Mouse (Mus musculus): ENCODE results near the gene Rogdi. TPM values are rescaled to one million over a fixed set of nuclear protein-coding genes. Genes with fewer than 3 reads are reported as not detected.

Rogdi gene
- polyA plus RNA-seq, 1 experiment from 2014 or later: 114 TPM

DNA sequence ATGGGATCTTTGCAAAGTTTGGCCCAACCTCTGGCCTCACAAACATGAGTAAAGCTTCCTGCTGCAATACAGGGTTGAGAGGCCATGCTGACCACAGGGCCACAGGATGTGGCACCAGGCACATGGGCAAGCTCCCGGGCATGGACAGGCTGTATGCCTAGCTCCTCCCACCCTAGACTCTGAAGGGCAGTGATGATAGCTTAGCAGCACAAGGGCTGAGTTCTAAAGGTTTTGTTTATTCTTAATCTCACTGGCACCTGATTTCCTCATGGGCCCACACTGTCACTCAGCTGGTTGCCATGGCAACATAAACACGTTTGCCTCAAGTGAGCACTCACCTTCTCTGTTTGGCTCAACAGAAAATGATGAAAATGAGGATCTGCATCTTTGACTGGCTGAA, 16.5 kb upstream of the Rogdi start:
- H3K4me2 ChIP-seq (ENCODE audit: low read length): no peak overlapping the region
- H3K4me1 ChIP-seq (replicated peaks; ENCODE audit: control insufficient read depth, insufficient read depth, low read length): no peaks in the 10 kb centered on the region
- no peak overlapping the region for H3K9ac ChIP-seq (replicated peaks; ENCODE audit: low read depth, low read length)
- no peak overlapping the region for H3K27ac ChIP-seq (ENCODE audit: low read length)
- no peaks in the 10 kb centered on the region for H3K9me3 ChIP-seq (ENCODE audit: control insufficient read depth, low read length)
- H3K36me3 ChIP-seq (ENCODE audit: control insufficient read depth, insufficient read depth): peaks cover 59% of the 10 kb centered on the region
- no peak overlapping the region for H3K4me3 ChIP-seq (replicated peaks; ENCODE audit: low read length)
- H3K27me3 ChIP-seq (replicated peaks; ENCODE audit: control insufficient read depth, insufficient read depth, low read length): no peaks in the 10 kb centered on the region
- ATAC-seq: no peak
- 62% methylated on average over 2 of the region's 2 CpGs for WGBS

GRCm38 (mm10) chr16:5024021-5024420, 10.7 kb upstream of the Rogdi start:
- H3K9me3 ChIP-seq (ENCODE audit: control insufficient read depth, low read length): no peaks in the 10 kb centered on the region
- H3K4me2 ChIP-seq (ENCODE audit: low read length): no peak overlapping the region
- no peak for ATAC-seq
- peaks cover 63% of the 10 kb centered on the region for H3K36me3 ChIP-seq (ENCODE audit: control insufficient read depth, insufficient read depth)
- H3K9ac ChIP-seq (replicated peaks; ENCODE audit: low read depth, low read length): no peak overlapping the region
- no peaks in the 10 kb centered on the region for H3K4me1 ChIP-seq (replicated peaks; ENCODE audit: control insufficient read depth, insufficient read depth, low read length)
- no peak overlapping the region for H3K4me3 ChIP-seq (replicated peaks; ENCODE audit: low read length)
- no peak overlapping the region for H3K27ac ChIP-seq (ENCODE audit: low read length)
- WGBS: 91% methylated on average over 3 of the region's 3 CpGs
- no peaks in the 10 kb centered on the region for H3K27me3 ChIP-seq (replicated peaks; ENCODE audit: control insufficient read depth, insufficient read depth, low read length)

GRCm38 (mm10) chr16:5014578-5014977, 1.2 kb upstream of the Rogdi start:
- Histone ChIP-seq H3K36me3 (ENCODE audit: control insufficient read depth, insufficient read depth) (peaks cover 41% of the 10 kb centered on the region), H3K4me3 (replicated peaks; ENCODE audit: low read length) (no peak overlapping the region), H3K9me3 (ENCODE audit: control insufficient read depth, low read length) (no peaks in the 10 kb centered on the region), H3K27ac (ENCODE audit: low read length) (peak overlapping the region; percentile 2; the same call in 1 of the 2 replicates), H3K4me1 (replicated peaks; ENCODE audit: control insufficient read depth, insufficient read depth, low read length) (peaks cover 8% of the 10 kb centered on the region), H3K4me2 (ENCODE audit: low read length) (no peak overlapping the region), H3K9ac (replicated peaks; ENCODE audit: low read depth, low read length) (no peak overlapping the region), H3K27me3 (replicated peaks; ENCODE audit: control insufficient read depth, insufficient read depth, low read length) (no peaks in the 10 kb centered on the region)
- ATAC-seq: no peak
- WGBS: 89% methylated on average over 4 of the region's 4 CpGs

GRCm38 (mm10) chr16:5012036-5013005, 1.0 kb downstream of the Rogdi start:
- WGBS: 46% methylated on average over 13 of the region's 13 CpGs
- Histone ChIP-seq H3K27ac (ENCODE audit: low read length) (no peak overlapping the region), H3K9me3 (ENCODE audit: control insufficient read depth, low read length) (no peaks in the 10 kb centered on the region), H3K27me3 (replicated peaks; ENCODE audit: control insufficient read depth, insufficient read depth, low read length) (no peaks in the 10 kb centered on the region), H3K4me2 (ENCODE audit: low read length) (peak overlapping the region; percentile 80), H3K36me3 (ENCODE audit: control insufficient read depth, insufficient read depth) (peaks cover 21% of the 10 kb centered on the region), H3K4me1 (replicated peaks; ENCODE audit: control insufficient read depth, insufficient read depth, low read length) (peaks cover 8% of the 10 kb centered on the region), H3K9ac (replicated peaks; ENCODE audit: low read depth, low read length) (peak overlapping the region; percentile 77), H3K4me3 (replicated peaks; ENCODE audit: low read length) (peak overlapping the region; percentile 70)
- no peak for ATAC-seq

DNA sequence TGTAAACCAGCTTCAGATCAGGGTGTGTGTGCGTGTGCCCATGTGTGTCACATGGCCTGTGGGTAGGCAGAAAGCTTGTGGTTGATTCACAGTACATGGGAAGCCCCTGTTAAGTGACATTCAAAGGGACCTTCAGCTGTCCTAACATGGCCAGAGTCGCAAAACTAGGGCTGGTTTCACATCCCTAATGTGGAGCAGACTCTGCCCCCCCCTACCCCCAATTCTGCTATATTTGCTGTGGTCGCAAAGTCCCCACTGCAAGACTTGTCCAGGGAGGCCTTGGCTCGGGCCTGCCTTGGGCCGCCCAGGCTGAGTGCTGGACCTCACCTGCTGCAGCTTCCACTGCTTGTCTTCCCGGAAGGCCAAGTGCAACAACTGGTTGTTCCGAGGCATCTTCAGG, 2.1 kb downstream of the Rogdi start:
- Histone ChIP-seq H3K36me3 (ENCODE audit: control insufficient read depth, insufficient read depth) (peaks cover 15% of the 10 kb centered on the region), H3K4me1 (replicated peaks; ENCODE audit: control insufficient read depth, insufficient read depth, low read length) (peaks cover 8% of the 10 kb centered on the region), H3K9ac (replicated peaks; ENCODE audit: low read depth, low read length) (no peak overlapping the region), H3K9me3 (ENCODE audit: control insufficient read depth, low read length) (no peaks in the 10 kb centered on the region), H3K27ac (ENCODE audit: low read length) (no peak overlapping the region), H3K4me3 (replicated peaks; ENCODE audit: low read length) (no peak overlapping the region), H3K27me3 (replicated peaks; ENCODE audit: control insufficient read depth, insufficient read depth, low read length) (no peaks in the 10 kb centered on the region), H3K4me2 (ENCODE audit: low read length) (no peak overlapping the region)
- 90% methylated on average over 7 of the region's 7 CpGs for WGBS
- ATAC-seq: no peak

DNA sequence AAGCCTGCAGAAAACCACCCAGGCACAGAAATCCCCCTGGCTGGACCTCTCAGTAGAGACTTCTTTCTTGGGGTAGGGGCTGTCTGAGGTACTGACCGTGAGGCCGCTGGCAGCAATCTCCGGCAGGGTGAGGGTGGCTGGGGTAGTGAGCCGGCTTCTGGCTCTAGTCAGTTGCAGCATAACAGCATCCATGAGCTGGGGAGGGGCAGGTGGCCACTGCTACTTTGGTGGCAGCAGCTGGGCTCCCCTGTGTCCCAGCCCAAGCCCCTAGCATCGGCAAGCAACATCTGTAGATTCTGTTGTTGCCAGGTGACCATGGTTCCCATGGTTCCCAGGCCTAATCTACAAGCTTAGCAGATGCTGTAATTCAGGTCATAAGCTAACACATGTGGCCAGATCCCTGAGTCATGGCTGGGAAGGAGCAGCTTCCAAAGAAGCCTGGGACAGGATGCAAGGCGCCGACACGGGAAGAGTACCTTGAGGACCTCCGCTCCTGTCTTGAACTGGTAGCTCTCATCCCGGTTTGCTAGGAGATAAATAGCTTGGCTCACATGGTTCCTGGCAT, 2.9 kb downstream of the Rogdi start:
- H3K36me3 ChIP-seq (ENCODE audit: control insufficient read depth, insufficient read depth): peaks cover 9% of the 10 kb centered on the region
- H3K4me2 ChIP-seq (ENCODE audit: low read length): no peak overlapping the region
- no peaks in the 10 kb centered on the region for H3K27me3 ChIP-seq (replicated peaks; ENCODE audit: control insufficient read depth, insufficient read depth, low read length)
- H3K9me3 ChIP-seq (ENCODE audit: control insufficient read depth, low read length): no peaks in the 10 kb centered on the region
- H3K4me3 ChIP-seq (replicated peaks; ENCODE audit: low read length): no peak overlapping the region
- peaks cover 8% of the 10 kb centered on the region for H3K4me1 ChIP-seq (replicated peaks; ENCODE audit: control insufficient read depth, insufficient read depth, low read length)
- ATAC-seq: no peak
- H3K9ac ChIP-seq (replicated peaks; ENCODE audit: low read depth, low read length): no peak overlapping the region
- no peak overlapping the region for H3K27ac ChIP-seq (ENCODE audit: low read length)
- WGBS: 87% methylated on average over 10 of the region's 10 CpGs

GRCm38 (mm10) chr16:5008076-5008475, 5.3 kb downstream of the Rogdi start:
- no peaks in the 10 kb centered on the region for H3K36me3 ChIP-seq (ENCODE audit: control insufficient read depth, insufficient read depth)
- no peak overlapping the region for H3K9ac ChIP-seq (replicated peaks; ENCODE audit: low read depth, low read length)
- no peak overlapping the region for H3K4me3 ChIP-seq (replicated peaks; ENCODE audit: low read length)
- H3K27ac ChIP-seq (ENCODE audit: low read length): no peak overlapping the region
- no peaks in the 10 kb centered on the region for H3K27me3 ChIP-seq (replicated peaks; ENCODE audit: control insufficient read depth, insufficient read depth, low read length)
- 84% methylated on average over 12 of the region's 12 CpGs for WGBS
- ATAC-seq: no peak
- peaks cover 8% of the 10 kb centered on the region for H3K4me1 ChIP-seq (replicated peaks; ENCODE audit: control insufficient read depth, insufficient read depth, low read length)
- no peaks in the 10 kb centered on the region for H3K9me3 ChIP-seq (ENCODE audit: control insufficient read depth, low read length)
- no peak overlapping the region for H3K4me2 ChIP-seq (ENCODE audit: low read length)

GRCm38 (mm10) chr16:5007492-5007891, 5.9 kb downstream of the Rogdi start:
- ATAC-seq: no peak
- no peaks in the 10 kb centered on the region for H3K9me3 ChIP-seq (ENCODE audit: control insufficient read depth, low read length)
- 57% methylated on average over 6 of the region's 6 CpGs for WGBS

GRCm38 (mm10) chr16:5007067-5007466, 6.3 kb downstream of the Rogdi start, which contains the start of gene Smim22:
Gene Smim22 (plus strand): TSS chr16:5007288.
- 57% methylated on average over 5 of the region's 5 CpGs for WGBS
- no peak within 1 kb of the TSS for H3K9ac ChIP-seq (replicated peaks; ENCODE audit: low read depth, low read length)
- peaks cover under 1% of the 10 kb centered on the region for H3K4me1 ChIP-seq (replicated peaks; ENCODE audit: control insufficient read depth, insufficient read depth, low read length)
- no peaks in the 10 kb centered on the region for H3K27me3 ChIP-seq (replicated peaks; ENCODE audit: control insufficient read depth, insufficient read depth, low read length)
- H3K9me3 ChIP-seq (ENCODE audit: control insufficient read depth, low read length): no peaks in the 10 kb centered on the region
- no peaks in the 10 kb centered on the region for H3K36me3 ChIP-seq (ENCODE audit: control insufficient read depth, insufficient read depth)
- no peak for ATAC-seq
- no peak within 1 kb of the TSS for H3K4me3 ChIP-seq (replicated peaks; ENCODE audit: low read length)
- H3K27ac ChIP-seq (ENCODE audit: low read length): no peak within 1 kb of the TSS
- no peak within 1 kb of the TSS for H3K4me2 ChIP-seq (ENCODE audit: low read length)

More at GRCm38 (mm10) chr16:5007492-5007891, 5.9 kb downstream of the Rogdi start:
- no peak overlapping the region for H3K4me3 ChIP-seq (replicated peaks; ENCODE audit: low read length)
- no peak overlapping the region for H3K27ac ChIP-seq (ENCODE audit: low read length)
- H3K4me1 ChIP-seq (replicated peaks; ENCODE audit: control insufficient read depth, insufficient read depth, low read length): peaks cover 5% of the 10 kb centered on the region
- H3K9ac ChIP-seq (replicated peaks; ENCODE audit: low read depth, low read length): no peak overlapping the region
- no peaks in the 10 kb centered on the region for H3K27me3 ChIP-seq (replicated peaks; ENCODE audit: control insufficient read depth, insufficient read depth, low read length)
- H3K4me2 ChIP-seq (ENCODE audit: low read length): no peak overlapping the region
- no peaks in the 10 kb centered on the region for H3K36me3 ChIP-seq (ENCODE audit: control insufficient read depth, insufficient read depth)
